Comparison of ENCODE assay signal across 25 mouse cellular contexts in genomic region chr9:94430996-94431395, GRCm38 (mm10).
"Had no signal": no experiment of that assay in that cellular context is flagged by ENCODE, and none has a peak within 500 bp of the region (broad histone marks: within the 10 kb centered on the region; RNA-seq: fewer than 3 reads in every experiment).

No protein-coding gene starts in this region.

- H3K4me1 ChIP-seq: intestine, embryonic 15.5 days; limb, embryonic 10.5 days; limb, embryonic 12.5 days had no signal

- H3K4me3 ChIP-seq: gastrocnemius, adult 2 months; heart, embryonic 13.5 days; heart, embryonic 15.5 days; hindbrain, embryonic 13.5 days; intestine, embryonic 15.5 days; layer of hippocampus, adult 2 months; left cerebral cortex, adult 2 months; limb, embryonic 10.5 days; limb, embryonic 12.5 days; liver, embryonic 12.5 days had no signal

- H3K9me3 ChIP-seq: heart, embryonic 13.5 days; heart, embryonic 15.5 days; hindbrain, embryonic 13.5 days; intestine, embryonic 15.5 days; limb, embryonic 10.5 days; limb, embryonic 12.5 days; liver, embryonic 12.5 days had no signal

- H3K27me3 ChIP-seq: heart, embryonic 13.5 days; heart, embryonic 15.5 days; hindbrain, embryonic 13.5 days; intestine, embryonic 15.5 days; limb, embryonic 12.5 days; liver, embryonic 12.5 days had no signal

- ATAC-seq: hindbrain, embryonic 16.5 days; inflammation-experienced regulatory T-cells, adult 6 months; intestine, embryonic 15.5 days; intestine, postnatal 0 days had no signal

- H3K27ac ChIP-seq: gastrocnemius, adult 2 months; heart, embryonic 13.5 days; heart, embryonic 15.5 days; hindbrain, embryonic 13.5 days; intestine, embryonic 15.5 days; layer of hippocampus, adult 2 months; left cerebral cortex, adult 2 months; limb, embryonic 10.5 days; limb, embryonic 12.5 days; liver, embryonic 12.5 days; liver, embryonic 14.5 days had no signal

- H3K4me2 ChIP-seq: heart, embryonic 11.5 days; heart, embryonic 13.5 days; heart, embryonic 15.5 days; hindbrain, embryonic 13.5 days; intestine, embryonic 15.5 days; limb, embryonic 12.5 days; liver, embryonic 12.5 days had no signal

- DNase-seq: gastrocnemius, adult 2 months; gastrocnemius, postnatal 10 days; gastrocnemius, postnatal 25 days; heart, adult 18-20 months; heart, postnatal 14 days; heart, postnatal 36 days; kidney, adult 18-20 months; kidney, adult 8-10 months; kidney, postnatal 10 days; kidney, postnatal 25 days; kidney, postnatal 4 days had no signal

- H3K9ac ChIP-seq: heart, embryonic 13.5 days; heart, embryonic 15.5 days; hindbrain, embryonic 13.5 days; intestine, embryonic 15.5 days; limb, embryonic 12.5 days; liver, embryonic 12.5 days; liver, embryonic 14.5 days had no signal

- H3K36me3 ChIP-seq: heart, embryonic 13.5 days; heart, embryonic 15.5 days; hindbrain, embryonic 13.5 days; intestine, embryonic 15.5 days; limb, embryonic 10.5 days; limb, embryonic 12.5 days; liver, embryonic 12.5 days had no signal
